Mouse (Mus musculus) left cerebral cortex, postnatal 25 days (tissue): ENCODE results near the gene Psmc3. TPM values are rescaled to one million over a fixed set of nuclear protein-coding genes. Genes with fewer than 3 reads are reported as not detected.

Experiments
- DNase-seq, 2 experiments: peaks; one replicate each; pipeline ENCODE4 v3.0.0; 2022; ENCODE audit warnings: low spot score in 2 of 2, mixed read lengths in 1 of 2
- intact Hi-C: fragments of 180-260 bp; cut with DNase I; formaldehyde crosslinking; loops from one replicate; pipeline ENCODE4 v1.15.1; 2025
- total RNA-seq, 2 experiments: library from RNA; stranded (reverse); gene quantifications; 2 replicates each; pipeline ENCODE4 v1.2.3; 2021

Gene Psmc3
- total RNA-seq, 2 experiments from 2014 or later = 184 to 218 TPM

DNA sequence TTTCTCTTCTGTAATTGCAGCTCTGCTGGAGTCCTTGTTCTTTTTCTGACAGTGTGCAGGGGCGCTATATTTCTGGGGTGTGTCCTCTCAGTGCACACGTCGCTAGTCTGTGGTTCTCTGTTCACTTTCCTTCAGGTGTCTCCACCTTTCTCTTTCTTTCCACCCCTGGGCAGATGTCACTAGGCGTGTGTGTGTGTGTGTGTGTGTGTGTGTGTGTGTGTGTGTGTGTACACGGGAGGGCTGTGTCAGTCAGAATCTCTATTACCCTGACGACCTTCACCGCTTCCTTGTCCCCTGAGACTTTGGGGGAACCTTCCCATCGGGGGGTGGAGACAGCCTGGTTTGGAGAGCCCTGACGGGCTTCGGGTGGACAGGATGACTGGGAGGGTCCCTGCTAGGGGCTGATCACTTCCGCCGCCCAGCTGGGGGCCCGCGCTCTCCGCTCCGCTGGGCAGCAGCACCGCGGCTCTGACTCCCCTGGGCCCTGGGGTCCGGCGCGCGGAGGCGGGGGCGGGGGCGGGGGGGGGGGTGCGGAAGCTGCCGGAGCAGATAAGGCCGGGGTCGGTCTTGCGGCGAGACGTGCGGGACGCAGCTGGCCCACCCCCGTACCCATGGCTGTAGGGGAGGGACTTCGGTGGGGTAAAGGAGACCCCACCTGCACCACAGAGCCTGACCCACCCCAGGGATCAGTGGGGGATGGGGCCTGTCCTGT, 24.7 kb downstream of the Psmc3 start:
- intact Hi-C loops = no loop called here
- no peak for DNase-seq

DNA sequence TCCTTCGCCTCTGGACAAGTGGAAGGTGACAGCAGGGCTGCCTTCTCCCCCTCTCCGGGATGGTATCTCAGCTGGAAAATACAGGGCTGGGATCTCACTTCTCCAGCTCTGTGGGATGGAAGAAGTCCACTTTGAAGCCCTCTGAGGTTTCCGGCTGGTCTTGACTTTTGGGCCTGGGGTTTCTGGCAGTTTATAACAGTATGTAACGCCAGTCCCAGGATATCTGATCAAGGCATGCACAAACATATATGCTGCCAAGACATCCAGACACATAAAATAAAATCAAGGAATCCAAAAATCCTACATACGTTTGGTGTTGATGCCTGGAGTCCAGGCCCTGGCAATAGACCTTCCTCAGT, 25.2 kb downstream of the Psmc3 start:
- intact Hi-C loops = no loop called here
- DNase-seq = no peak

DNA sequence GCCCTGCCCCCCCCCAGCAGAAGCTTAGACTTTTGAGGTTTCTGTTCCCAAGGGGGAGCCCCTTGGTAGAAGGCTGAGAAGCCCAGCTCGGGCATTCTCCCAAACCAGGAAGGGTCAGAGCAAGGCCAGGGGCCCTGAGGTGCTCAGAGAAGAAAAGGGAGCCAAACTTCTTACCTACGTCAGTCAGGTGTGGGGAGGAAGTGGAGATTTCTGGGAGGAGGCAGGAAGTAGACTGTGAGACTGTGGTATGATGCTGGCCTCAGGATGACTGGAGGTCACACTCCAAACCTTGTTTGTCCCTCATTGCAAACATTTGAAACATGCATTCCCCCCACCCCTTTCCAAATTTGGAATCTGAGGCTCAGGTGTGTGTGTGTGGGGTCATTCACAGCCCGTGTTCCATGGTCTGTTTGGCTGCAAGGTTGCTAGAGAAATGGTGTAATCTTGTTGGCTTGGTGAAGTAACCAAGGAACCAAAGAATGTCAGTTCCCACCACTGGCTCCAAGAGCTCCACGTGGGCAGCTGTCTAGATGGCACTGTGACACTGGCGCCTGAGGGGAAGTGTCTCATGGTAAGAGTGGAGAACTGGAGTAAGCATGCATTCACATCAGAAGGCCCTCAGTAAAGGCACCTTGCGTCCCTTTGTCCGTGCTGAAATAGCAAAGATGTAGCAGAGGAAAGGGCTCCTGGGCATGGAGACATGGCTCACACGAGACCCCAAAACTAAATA, 27.1 kb downstream of the Psmc3 start:
- no peak for DNase-seq
- intact Hi-C loops = no loop called here

DNA sequence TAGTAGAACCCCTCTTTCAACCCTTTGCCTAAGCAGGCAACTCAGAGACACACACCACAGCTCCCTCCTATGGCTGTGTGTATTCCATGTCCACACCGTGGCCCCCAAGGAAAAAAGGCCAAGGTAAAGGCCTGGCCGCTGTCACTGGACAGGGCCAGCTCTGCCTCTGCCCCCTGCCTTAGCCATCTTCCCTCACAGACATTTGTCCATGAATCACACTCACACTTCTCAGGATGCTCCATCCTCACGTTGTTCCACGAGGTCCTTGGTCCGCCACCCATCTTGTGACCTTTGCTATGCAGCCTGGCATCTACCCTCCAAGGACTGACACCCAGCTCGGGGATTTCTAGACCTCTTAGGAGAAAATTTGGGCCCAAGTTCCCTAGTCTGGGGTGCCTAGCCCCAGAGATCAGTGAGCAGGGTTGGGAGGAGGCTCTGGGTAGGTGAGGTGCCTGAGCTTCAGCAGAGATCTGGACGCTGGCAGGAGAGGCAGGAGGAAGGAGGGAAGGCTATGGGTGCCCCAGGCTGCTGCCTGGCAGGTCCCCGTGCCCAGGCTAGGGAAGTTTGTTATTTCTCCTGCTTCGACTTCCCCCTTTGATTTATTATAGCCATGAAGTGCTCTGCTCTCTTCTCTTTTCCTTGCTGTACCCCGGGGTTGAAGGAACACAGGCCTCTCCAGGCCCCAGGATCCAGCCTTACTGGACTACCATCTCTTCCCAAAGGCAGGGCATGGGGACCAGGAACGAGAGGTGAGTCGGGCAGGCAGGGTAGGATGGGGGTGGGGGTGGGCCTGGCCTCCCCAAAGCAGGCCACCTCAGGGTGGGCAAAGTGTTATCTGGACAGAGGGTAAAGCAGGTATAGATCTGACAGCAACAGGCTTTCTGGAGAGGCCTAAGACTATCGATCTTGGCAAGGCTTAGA, 28.2 kb downstream of the Psmc3 start, which contains the start of gene Spi1:
Gene Spi1, plus strand, starts transcription at position 616 of the 921 bp plus-strand sequence.
- intact Hi-C loops = no loop called here
- no peak for DNase-seq

DNA sequence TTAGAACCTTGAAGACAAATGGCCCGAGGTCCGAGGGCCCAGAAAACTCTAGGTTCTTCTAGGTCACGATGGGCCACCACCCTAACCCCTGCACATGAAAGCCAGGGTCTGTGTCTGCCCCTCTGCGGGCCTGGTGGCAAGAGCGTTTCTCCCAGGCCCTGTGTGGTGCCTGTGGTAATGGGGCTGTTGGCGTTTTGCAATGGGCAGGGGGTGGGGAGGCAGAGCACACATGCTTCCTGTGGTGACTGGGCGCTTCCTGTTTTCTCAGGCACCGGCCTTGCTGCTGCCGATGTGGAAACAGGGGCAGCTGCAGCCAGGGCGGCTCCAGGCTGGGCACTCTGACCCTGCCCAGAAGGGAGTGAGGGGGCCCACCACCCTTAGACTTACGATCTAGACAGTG, 29.0 kb downstream of the Psmc3 start:
- no peak for DNase-seq
- intact Hi-C loops = no loop called here

DNA sequence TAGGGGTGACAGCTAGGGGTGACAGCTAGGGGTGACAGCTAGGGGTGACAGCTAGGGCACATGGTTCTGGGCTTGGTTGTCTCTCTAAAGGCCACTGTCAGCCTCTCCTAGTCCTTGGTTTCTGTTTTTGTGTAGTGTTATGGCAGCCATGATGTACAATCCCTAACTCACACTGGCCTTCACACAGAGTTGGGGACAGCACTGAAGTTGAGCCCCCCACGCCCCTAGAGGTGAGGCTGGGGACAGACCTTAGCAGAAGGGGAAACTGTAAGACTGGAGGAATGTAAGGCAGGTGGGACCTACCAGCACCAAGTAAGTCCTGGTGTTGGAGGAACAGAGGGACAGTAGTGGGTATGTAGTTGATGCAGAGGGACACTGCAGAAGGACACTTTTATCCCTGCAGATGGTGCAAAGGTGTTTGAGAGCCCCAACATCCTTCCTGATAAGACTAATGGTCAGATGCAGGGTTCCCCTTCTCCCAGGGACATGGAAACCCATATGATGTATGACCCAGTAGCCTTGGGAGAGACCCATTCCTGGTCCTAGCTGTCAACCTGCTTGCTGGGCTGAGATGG, 29.6 kb downstream of the Psmc3 start:
- intact Hi-C loops = no loop called here
- no peak for DNase-seq

DNA sequence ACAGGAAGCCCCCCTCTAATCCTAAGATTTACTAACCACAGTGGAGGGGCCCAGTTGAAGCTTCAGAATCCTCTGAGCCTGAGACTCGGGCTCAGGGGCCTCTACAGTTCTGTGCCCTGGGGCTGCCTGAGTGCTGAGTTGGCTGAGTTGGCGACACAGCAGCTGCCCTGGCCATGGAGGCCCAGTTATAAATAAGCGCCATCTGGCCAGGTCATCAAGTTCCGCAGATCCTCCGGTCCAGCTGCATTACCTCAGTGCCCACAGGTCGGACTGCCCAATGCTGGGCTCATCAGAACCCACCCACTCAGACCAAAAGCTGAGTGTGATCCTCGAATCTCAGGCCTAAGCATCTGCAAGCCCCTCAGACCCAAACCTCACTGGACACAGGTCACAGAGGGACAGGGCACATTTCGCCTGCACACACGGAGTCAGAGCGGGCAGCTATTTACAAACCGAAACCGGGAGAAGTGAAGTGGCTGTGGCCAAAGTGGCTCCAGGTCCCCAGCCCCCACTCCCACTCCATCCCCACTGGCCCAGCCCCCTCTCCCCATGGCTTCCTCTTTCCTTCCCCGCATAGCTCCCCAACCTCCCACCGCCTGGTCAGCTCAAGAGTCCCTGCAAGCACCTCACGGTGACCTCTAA, 30.5 kb downstream of the Psmc3 start:
- DNase-seq = peak in 1 of 2 experiments; percentile 39
- intact Hi-C loops = no loop called here

DNA sequence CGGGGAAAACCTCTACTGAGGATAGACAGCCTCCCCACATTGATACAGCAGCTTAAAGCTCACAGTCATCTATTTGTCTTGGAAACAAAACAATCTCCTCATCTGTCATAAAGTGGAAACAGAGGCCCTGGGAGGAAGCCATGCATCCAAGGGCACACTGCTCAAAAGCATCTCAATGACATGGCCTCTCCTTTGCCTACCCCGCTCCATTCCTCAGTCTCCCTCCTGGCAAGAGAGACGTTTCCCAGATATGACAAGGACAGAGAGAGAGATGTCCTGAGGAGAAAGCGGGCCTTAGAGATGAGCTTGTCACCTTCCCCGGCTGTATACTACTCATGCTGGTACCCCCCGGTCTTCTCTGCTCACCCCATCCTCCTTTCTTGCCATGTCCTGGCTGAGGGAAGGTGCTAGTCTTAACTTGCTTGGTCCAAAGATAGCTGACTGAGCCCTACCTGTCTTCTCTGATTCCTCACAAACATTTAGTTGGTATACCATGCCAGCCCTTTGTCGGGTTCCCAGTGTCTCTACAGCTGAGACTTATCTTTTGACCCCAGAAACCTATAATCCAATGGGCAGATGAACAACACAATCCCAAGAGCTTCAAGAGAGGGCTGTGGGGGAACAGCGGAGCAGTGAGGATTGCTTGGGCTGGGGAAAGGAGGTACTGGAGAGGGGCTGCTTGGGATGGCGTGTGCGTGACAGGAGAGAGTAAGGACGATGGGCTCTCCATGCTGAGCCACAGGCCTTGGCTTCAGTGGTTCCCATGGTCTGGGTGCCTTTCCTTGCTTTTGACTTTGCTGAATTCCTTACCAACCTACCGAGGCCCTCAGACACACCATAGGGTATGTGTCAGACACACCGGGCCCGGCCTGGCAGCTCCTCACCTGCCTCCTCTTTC, 31.9 kb downstream of the Psmc3 start:
- intact Hi-C loops = no loop called here
- no peak for DNase-seq

DNA sequence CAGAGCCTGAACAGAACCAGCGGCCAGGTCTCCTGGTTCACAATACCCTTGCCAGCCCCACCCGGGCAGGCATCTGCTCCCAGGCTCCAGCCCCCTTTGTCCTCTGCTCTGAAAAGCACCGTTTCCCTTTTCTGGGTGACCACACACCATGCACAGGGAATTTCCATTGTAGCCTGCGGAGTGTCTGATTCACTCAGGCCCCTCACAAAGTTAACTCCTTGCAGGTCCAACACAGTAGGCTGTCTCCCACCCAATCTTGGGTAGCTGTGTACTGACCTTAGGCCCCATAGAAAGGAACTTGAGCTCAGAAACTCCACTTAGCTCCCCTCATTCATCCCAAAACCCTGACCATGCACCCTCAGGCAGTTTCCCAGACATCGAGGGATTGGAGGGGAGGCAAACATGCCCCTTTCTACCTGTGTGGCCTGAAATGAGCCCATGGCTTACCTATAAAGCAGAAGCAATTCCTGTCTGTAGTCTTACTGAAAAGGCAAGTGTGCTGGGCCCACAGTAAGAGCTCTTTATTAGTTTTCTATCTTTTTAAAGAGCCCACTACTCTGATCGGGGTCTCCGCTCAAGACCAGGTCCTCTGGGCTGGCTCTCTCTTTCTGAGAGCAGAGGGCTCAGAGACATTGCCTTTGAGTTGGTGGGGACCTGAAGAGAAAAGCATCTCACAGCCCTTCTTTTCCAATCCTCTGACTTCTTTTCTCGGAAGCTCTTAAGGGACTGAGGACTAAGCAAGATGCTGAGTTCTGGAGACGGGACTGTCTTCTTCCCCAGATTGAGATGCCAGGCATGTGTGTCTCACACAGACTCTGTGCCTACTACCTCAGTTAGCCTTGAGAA, 32.8 kb downstream of the Psmc3 start:
- intact Hi-C loops = no loop called here

DNA sequence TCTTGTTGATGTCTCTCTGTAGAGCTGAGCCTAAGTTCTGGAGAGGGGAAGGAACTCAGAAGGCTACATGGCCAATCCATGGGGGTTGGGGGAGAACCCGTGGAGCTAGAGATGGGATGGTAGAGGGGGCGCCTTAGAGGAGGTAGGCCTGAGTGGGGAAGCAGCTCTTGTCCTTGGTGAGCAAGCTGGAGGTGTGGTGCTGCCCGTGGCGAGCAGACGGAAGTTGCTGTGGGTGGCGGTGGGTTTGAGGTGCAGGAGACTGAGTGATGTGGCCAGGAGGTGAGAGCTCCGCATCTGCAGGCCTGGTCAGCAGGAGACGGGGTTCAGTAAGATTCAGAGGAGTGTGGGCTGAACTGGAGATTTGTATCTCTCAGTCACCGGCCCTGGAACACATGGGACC, 33.6 kb downstream of the Psmc3 start:
- DNase-seq = no peak

More for the DNA sequence above, 32.8 kb downstream of the Psmc3 start:
- DNase-seq = no peak

DNA sequence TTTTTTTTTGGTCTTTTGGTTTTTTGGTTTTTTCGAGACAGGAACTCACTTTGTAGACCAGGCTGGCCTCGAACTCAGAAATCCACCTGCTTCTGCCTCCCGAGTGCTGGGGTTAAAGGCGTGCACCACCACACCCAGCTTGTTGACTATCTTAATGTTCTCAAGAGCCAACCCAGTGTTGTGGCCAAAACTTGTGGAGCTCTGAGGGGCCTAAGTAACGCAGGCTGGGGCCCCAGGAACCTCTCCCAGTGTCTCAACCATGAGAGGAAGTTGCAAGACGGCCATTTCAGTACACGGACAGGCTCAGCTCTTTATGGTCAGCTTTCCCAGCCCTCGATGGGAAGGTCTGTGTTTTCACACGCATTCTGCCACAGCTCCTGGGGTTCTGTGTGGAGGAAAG, 35.2 kb downstream of the Psmc3 start:
- no peak for DNase-seq
- intact Hi-C loops = no loop called here

More for the DNA sequence above, 33.6 kb downstream of the Psmc3 start:
- intact Hi-C loops = no loop called here

DNA sequence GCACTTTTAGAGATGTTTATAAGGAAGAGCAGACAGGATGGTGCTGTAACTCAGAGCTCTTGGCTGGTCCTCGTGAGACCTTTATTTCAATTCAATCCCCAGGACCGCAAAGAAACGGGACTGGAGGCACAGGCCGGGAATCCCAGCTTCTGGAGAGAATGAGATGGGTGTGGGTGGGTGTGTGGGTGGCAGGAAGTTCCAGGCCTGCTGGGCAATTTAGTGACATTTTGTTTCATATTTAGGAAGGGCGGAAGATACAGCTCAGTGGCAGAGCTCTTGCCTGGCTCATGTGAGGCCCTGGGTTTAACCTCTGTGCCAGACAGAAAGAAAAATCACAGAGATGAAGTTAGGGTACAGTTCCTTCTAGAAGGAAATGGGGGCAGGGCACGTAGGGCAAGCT, 36.4 kb downstream of the Psmc3 start:
- intact Hi-C loops = no loop called here
- peak in 1 of 2 experiments; percentile 54 for DNase-seq

DNA sequence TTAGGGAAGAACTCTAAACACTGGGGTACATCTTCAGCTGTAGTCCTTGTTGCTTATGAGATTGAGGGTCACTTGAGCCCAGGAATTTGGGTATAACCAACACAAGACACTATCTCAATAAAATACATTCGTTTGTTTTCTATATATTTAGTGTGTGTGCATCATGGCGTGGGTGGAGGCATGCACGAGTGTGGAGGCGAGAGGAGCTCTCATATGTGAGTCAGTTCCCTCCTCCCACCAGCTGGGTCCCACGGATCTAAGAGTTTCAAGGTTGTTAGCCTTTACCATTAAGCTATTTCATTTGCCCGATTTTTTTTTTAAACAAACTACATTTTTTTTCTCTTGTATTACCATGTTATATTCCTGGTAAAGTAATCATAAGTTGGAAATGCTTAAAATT, 37.0 kb downstream of the Psmc3 start:
- peak; percentile 24 to 74 for DNase-seq
- intact Hi-C loops = no loop called here

DNA sequence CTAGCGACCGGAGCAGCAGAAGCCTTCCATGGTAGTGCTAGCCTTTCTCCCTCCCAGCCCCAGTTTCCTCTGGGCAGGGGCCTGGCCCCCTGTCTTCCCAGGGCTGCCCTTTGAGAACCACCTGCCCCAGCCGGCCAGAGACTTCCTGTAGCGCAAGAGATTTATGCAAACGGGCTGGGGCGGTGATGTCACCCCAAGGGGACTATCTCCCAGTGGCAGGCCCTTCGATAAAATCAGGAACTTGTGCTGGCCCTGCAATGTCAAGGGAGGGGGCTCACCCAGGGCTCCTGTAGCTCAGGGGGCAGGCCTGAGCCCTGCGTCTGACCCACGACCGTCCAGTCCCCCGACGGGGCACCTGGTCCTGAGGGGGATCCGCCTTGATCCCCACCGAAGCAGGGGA, 42.7 kb downstream of the Psmc3 start:
- DNase-seq = peak in 1 of 2 experiments; percentile 39
- intact Hi-C loops = no loop called here

DNA sequence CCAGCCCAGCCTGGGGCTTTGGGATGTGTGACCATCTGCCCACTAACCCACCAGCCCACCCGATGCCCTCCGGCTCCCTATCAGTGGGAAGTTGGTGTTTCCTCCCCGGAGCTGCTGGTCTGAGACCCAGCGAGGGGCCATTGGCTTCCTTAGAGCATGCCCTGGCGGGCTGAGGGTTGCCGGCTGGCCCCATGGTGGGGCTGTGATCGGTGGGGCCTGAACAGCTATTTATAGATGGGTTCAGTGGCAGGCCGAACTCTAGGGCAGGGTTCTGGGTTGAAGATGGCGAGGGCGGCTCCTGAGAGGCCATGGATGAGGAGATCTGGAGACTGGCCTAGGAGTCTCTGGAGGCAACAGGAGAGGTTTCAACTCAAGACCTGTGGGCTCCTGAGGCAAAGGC, 43.2 kb downstream of the Psmc3 start:
- no peak for DNase-seq
- intact Hi-C loops = no loop called here

DNA sequence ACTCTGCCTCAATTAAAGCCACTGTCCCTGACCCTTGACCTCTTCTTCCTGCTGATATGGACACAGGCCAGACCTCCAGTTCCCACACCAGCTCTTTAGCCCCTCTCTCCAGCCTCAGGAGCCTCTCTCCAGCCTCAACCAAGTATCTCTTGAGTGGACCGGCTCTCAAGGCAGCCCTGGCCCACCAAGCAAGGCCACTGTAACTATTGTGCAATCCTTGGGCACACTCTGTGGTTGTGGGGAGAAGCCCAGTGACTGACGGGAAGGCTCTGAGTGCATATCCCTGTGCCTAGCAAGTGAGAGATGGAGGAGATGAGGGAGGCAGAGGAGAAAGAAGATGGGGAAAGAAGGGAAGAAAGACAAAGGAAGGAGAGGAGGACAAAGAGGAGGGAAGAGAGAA, 44.3 kb downstream of the Psmc3 start:
- intact Hi-C loops = no loop called here
- no peak for DNase-seq

DNA sequence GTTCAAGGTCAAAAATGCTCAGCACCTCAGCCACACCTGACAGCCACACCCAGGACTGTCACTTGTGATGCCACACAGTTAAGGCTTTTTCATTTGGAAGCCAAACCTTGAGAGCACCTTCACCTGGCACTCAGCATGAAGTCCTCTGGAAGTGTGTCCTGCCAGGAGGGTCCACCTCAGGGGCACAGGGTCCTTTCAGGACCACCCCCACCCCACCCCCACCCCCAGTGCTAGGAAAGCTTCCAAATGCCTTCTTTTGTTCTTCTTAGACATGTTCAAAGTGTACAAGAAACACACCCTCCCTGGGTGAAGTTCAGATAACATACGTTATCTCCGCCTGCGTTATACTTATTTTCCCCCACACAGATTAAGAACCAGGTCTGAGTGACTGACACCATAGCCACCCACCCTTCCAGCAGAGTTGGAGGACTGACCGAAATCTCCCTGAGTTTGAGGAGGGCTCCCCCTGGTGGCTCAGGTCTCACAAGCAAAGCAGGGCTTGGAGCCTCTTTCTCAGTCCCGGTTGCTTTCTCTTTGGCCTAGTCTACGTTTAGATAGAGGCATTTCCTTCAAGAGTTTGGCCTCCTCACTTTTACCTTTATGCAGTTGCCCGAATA, 47.4 kb downstream of the Psmc3 start:
- DNase-seq = peak; percentile 81 to 92
- intact Hi-C loops = loop anchor here (1.0 kb wide), 2 partner anchors 31 to 235 kb away; partner anchors contain the start of gene Slc39a13
